Mouse (Mus musculus) left cerebral cortex, postnatal 14 days (tissue): ENCODE data around the gene Magi1. TPM values are rescaled to one million over a fixed set of nuclear protein-coding genes. Genes with fewer than 3 reads are reported as not detected.

ENCODE experiments used
- DNase-seq, 2 experiments: peaks; one replicate each; pipeline ENCODE4 v3.0.0; 2021 to 2022; ENCODE audit warnings: low spot score in 2 of 2, mixed read lengths in 1 of 2
- intact Hi-C: fragments of 180-260 bp; cut with DNase I; formaldehyde crosslinking; loops from one replicate; pipeline ENCODE4 v1.15.1; 2025
- total RNA-seq, 2 experiments: library from RNA; stranded (reverse); gene quantifications; 2 replicates each; pipeline ENCODE4 v1.2.3; 2021

Gene Magi1
- total RNA-seq, 2 experiments from 2014 or later, result 80.0 to 80.2 TPM

DNA sequence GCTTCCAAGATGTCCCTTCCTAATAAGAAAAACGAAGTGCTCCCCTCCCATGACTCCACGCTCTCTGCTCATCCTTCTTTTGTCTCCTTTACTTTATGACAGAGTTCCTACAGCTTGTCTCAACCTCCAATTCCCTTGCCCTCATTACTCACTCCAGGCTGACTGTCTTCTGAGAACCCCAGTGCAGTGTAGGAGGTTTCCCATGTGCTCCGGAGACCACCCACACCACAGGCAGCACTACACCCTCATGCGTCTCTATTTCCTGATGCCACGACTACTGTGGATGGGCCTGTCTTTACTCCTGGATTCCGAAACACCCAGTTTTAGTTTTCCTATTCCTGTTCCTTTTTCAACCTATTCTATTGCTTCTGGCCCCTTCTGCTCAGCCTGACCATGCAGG lies 549.9 kb downstream of the Magi1 start:
- intact Hi-C loops, result no loop called here
- peak; percentile 40 to 46 for DNase-seq

DNA sequence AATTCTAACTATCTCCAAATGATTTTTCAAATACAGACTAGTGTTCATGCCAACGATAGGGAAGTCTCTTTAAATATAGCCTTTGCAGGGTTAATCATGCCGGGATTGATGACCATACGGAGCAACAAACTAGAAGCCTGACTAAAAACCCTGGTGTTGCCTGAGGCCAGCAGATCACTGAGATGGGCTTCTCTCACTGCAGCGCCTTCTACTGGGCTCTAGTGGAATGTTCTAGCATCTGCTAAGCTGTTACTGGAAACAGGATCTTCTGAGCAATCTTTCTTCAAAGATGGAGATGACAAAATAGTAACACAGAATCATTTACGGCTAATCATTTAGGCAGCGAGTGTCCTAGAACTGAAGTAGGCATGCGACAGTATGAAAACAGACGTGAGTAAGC lies 554.0 kb downstream of the Magi1 start:
- DNase-seq, result peak in 1 of 2 experiments; percentile 27
- intact Hi-C loops, result loop anchor here (5.0 kb wide), 1 partner anchor 942 kb away; no protein-coding TSS in a partner anchor

DNA sequence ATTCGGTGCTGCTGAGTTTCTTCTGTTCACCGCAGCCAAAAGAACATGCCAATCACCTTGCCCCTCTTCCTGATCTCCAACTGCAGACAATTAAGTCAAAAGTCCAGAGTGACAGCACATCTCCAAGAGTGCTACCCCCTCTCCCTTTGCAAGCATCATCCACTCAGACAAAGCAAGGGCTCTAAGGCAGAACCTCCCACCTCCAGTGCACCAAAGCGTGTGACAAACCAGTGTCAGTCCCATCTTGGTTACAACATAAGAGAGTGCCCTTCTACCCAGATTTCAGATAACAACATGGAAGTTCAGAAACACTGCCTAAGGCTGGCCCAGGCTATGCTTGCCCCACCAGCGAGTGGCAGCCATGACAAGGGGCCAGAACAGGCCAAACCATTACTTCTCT lies 554.9 kb downstream of the Magi1 start:
- intact Hi-C loops, result loop anchor here (5.0 kb wide), 1 partner anchor 941 kb away; no protein-coding TSS in a partner anchor
- no peak for DNase-seq

DNA sequence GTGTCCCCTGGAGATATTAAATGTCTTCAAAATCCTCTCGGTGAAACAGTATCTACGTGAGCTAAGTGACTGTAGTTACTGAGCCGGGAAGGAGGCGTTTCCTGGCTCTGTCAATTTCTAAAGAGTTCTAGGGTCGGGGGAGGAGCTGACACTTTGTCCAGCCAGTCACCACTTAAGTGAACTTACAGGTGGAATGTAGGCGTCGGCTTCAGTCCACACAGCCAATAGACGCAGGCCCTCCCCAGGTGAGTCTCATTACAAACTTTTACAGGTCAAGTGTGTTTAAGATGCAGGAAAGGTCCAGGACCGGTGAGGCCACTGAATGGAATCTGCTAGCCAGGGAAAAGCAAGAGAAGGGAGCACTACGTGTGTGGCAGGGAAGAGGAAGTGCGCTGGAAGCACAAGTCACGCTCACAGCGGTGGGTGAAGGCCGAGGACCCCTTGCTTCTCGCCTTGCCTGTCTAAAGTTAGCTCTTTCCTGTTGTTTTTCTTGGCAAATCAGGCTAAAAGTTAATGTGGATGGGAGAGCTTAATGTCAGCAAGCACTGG lies 556.0 kb downstream of the Magi1 start:
- DNase-seq, result no peak
- intact Hi-C loops, result loop anchor here (5.0 kb wide), 1 partner anchor 940 kb away; no protein-coding TSS in a partner anchor

DNA sequence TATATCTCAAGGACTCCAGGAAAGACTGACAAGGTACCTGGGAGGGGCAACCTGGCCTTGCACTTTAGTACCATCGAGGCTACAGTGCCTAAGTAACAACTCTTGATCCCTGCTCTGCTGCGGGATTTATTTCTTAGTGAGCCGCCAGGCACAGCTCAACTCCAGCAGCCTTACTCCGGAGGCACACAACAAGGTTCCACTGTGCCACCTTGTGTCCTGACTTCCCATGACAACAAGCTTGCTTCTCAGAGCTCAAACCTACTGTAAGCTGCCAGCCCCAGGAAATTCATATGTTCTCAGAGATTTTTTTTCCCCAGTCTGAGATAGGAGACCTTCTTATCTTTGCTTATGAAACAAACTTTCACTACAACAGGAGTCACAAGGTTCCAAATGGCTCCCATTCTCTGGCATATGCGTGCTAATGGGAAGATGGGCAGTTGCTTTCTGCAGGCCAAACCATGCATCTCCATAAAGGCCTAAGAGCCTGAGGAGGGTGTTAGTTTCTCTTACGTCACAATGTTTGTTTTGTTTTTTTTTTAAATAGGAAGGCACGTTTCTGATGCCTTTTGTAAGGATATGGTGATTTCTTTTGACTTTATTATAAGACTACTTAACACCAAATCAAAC lies 556.8 kb downstream of the Magi1 start:
- DNase-seq, result peak in 1 of 2 experiments; percentile 54
- intact Hi-C loops, result loop anchor here (5.0 kb wide), 1 partner anchor 940 kb away; no protein-coding TSS in a partner anchor

DNA sequence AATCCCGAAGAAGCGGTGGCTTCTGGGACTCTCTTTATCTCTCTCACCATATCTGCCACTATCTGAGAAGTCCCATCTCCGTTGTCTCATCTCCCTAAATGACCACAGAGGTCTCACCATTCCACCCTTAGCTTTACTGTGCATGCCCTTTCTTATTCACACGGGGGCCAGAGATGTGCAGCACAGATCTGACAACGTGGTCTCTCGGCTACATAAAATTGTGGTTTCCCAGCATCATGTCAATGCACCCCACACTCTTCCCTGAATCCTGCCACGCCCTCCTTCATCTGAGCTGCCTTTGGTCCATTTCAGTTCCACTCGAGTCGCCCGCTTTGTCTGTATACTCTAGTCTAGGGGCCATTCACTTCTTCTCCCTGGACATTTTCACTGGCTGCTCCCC lies 557.6 kb downstream of the Magi1 start:
- DNase-seq, result no peak
- intact Hi-C loops, result loop anchor here (5.0 kb wide), 1 partner anchor 939 kb away; no protein-coding TSS in a partner anchor

DNA sequence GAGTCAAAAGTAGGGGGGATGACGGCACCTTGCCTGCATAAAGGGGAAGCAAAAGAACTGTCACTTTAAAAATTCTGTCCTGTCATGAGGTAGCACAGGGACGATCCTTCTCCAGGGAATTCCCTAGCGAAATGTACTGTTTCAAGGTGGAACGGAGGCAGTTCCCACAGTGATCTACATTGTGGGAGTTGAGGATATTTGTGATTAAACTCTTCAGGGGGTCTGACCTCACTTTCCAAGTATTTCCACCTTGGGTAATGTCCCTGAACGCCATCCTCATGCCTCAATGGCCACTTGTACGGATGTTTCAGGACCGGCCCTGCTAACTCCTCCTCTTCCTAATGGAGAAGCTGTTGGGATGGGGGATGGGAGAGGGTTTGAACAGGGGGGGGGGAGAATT lies 559.0 kb downstream of the Magi1 start:
- intact Hi-C loops, result loop anchor here (5.0 kb wide), 1 partner anchor 937 kb away; no protein-coding TSS in a partner anchor
- DNase-seq, result no peak

DNA sequence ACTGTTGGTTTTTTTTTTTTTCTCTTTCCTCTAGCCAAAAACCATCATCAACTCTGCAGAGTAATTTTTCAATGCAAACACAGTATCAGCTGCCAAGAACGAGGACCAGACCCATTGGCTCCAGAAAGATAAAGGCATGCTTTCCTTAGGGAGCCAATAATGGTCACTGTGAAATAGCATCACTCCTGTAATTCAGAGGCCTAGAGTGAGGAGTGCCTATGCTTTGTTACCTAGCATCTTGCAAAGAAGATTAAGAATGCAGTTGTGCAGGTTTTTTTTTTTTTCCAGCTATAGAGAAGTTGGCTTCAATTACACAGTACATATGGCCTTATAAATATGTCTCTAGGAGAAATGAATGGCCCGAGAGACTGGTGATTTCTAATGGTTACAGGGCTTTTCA lies 560.5 kb downstream of the Magi1 start:
- intact Hi-C loops, result no loop called here
- no peak for DNase-seq

DNA sequence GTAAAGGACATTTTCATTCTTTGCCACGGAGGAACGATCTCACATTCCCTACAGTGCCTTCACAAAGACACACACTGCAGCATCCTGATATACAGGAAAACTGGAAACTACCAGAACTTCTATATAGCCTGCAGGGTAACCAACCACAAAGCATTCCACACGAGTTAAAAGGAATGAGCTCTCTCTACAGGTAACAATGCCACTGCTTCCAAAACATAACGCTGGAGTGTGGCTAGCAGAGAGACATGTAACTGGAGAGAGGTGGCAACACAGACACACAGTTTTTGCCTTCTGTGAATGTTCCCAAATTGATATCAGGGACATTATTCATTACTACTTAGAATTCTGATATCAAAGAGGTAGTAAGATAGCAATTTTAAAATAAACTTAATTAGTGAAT lies 564.2 kb downstream of the Magi1 start:
- DNase-seq, result no peak
- intact Hi-C loops, result no loop called here

DNA sequence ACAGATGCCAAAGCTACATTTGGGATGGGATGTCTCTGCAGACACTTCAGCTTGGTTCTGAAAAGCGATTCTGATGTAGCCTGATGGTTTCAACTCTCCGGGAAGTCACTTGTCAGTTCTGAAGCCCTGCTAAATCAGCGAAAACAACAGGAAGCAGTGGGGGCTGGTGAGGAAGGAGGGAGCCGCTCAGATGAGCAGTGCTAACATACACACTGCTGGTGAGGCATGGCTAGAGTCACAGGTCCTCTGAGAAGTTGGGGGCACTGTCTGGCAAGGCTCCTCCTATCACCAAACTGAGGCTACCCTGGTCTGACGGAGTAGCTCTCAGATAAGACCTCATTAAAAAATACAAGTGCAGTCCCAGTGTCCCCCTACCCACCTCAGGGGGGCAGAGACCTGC lies 565.3 kb downstream of the Magi1 start:
- DNase-seq, result no peak
- intact Hi-C loops, result no loop called here

DNA sequence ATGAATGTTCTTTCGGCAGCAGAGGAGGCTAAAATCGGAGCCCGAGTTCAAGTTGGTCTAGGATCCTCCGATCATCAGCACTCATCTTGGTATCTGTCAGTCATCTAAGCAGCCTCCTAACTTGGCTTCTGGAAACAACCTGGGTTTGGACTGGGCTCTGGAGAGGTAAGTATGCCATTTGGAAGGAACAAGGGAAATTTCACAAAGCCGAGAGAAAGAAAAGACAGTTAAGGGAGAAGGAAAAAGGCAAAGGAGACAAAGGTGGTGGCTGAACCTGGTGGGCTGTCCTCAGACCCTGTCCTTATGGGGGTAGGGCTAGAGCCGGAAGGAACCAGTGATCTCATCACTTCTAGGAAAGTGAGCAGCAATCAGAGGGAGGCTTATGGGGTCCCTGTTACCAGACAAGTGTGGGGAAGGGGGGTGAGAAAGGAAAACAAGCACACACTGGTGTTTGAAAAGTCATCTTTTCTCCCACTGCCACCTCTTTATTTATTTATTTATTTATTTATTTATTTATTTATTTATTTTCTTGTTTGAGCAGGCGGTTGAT lies 565.8 kb downstream of the Magi1 start:
- DNase-seq, result no peak
- intact Hi-C loops, result no loop called here

DNA sequence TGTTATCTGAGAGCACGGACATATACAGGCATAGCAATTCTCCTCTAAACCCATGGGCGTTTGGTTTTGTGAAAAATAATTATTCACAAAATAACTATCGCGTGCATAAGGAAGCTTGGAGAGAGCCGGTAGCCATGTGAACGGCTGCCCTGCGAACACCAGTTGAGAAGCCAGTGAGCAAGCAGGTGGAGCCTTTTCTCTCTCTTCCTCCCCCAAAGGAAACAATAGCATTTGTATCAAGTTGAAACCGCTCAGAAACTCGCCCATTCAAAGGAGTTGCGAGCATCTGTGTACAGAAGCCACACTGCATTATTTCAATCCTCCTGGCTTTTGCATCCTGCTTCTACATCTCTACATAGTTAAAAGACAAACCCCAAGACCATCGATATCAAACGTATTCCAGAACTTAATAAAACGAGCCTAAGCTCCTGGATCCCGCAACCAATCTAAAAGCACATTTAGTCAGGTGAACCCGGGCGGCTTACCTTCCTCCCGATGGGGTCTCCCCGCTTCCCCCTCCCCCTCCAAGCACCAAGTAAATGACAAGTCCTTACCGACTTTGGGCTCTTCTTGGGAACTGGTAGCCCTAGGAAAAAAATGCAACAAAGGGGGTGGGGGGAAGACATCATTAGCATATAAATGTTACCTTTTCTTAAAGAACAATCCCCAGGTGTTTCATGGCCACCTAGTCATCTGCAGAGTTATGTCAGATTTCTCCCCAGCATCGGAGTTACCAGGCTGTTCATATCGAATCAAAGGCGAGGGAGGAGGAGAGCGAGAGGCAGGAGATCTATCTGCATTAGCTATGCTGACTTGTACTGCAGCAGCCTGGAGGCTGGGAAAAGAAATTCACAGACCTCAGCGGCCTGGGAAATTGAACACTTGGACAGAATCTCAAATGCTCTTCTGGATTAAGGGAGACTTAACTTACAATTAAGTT lies 566.8 kb downstream of the Magi1 start:
- intact Hi-C loops, result no loop called here
- no peak for DNase-seq

DNA sequence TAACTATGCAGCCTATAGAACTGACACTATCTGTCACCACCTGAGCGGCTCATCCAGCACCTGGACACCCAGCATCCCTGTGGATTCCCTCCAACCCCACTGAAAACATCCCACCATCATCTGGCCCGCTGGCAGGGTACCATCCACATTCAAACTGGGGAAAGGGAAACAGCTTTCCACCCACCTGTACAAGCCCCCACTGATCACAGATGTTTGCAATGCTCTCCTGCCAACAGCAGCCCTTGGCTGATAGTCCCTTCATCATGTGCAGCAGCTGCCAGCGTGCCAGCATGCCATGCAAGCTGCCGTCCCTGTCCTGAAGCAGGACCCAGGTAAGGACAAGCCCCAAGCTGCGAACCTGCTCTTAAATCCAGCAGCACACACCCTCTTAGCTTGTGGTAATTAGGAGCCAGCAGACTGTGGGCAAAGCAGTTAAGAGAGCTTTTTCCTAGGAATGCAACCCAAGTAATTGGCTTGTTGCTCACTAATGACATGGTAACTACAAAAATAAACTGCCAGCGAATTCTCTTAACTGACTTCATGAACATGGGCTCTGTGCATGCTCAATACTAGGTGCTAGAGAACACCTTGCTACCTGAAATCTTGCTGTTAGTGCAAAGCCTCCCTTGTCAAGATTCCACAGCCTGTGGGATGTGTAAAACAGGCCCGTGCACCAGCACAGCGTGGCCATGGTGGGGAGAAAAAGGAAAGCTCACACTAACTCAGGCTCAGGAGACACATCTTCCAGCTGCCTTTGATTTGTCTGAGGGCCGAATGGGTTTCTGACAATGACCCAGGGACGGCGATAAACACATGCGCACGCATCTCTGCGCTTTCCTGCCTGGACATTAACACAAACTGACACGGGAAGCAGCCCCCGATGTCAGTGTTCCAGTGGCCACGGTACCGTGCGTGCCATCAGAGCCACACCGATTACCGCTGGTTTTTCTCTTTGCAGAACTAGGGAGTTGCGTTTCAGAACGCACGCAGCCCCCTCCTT lies 568.2 kb downstream of the Magi1 start:
- intact Hi-C loops, result no loop called here
- DNase-seq, result no peak

DNA sequence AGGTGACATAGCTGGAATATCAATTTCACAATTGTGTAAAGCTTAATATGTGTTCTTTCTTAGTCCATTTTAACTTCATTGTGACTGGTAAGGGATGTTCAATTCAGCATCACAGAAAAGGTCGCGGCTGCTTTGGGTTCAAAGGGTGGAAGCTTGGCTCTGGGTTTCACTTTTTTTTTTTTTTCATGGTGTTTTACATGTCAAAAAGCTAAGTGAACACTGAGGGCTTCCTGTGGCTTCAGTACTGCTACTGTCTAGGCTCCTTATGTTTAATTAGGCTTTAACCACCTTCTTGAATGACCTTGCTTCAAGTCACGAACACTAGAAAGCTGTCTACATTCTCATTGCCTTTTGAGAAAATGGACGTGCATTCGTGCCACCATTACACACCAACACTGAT lies 579.4 kb downstream of the Magi1 start:
- no peak for DNase-seq
- intact Hi-C loops, result no loop called here

DNA sequence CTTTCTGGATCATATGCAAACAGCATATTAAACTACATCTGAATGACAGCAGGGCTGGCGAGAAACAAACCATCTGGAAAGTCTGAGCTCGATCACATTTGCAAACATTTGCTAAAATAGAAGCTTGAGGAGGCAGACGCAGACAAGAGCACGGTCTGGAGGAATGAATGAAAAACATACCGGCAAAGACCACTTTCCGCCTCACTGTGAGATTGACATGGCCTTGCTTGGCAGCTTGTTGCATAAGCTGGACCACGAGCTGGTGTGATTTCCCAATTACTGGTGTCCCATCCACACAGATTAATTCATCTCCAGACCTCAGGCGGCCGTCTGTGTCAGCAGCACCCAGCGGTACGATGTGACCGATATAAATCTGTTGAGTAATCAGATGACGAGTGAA lies 584.3 kb downstream of the Magi1 start:
- intact Hi-C loops, result no loop called here

DNA sequence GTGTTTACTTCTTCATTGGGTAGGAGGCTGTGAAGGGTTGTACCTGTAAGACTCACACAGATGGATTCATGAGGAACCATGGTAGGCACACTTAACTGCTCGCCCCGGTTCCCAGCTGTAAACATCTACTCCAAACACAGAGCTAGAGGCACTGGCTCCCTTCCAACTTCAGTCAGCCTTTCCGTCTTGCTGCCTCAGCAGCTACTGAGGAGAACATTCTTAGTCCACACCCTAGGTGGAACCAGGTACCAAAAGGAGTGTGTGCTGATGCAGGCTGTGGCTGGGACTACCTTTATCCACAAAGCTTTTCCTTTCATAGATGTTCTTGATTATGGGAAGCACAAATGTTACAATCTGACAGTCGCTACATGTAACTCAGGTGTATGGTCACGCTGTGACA lies 585.8 kb downstream of the Magi1 start:
- DNase-seq, result no peak
- intact Hi-C loops, result no loop called here

More for the DNA sequence above, 584.3 kb downstream of the Magi1 start:
- peak; percentile 40 to 44 for DNase-seq

DNA sequence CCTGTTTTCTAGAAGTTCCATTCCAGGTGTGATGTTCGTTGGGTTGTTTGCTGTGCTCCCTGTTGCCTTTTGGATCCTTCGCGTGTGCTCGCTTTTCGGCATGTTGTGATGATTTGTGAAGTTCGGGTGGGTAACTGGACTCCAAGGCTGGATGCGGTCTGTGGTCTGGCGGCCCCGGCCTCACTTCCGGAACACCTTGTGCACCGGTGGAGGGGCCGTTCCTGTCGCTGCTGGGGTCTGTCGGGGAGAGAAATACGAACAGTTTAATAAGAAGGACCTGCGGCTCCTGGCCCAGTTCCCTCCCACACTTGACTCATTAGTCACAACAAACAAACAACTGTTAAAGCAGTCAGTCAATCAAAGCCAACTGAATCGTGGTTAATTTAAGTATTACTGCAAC lies 605.0 kb downstream of the Magi1 start:
- intact Hi-C loops, result no loop called here
- DNase-seq, result no peak

DNA sequence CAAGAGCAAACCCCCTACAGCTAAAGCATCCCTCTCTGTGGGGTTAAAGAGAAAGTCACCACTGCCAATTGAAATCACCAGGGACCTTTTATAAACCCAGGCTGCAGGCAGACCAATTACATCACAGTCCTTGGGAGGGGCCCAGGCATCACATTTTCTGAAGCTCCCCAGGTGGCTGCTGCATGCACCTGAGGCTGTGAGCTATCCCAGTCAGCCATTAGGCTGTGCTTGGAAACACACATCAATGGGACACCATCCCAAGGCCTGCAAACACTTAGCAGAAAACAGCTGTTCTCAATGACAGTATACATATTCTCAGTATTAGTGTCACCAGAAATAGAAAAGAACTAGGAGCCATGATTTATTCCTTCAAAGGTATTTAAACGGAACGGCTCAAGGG lies 617.0 kb downstream of the Magi1 start:
- no peak for DNase-seq
- intact Hi-C loops, result no loop called here
